Mouse (Mus musculus) c-Kit-positive CD71-negative TER-119-negative erythroid progenitor cells, embryonic 14.5 days (primary cell): ENCODE data around the gene Mov10l1.

Source experiments
- DNase-seq: peaks from one replicate; pipeline ENCODE4 v3.0.0-alpha.2; 2013; ENCODE audit warnings: low read depth

The Mov10l1 gene

GRCm38 (mm10) chr15:89075478-89076147 lies 92.9 kb downstream of the Mov10l1 start:
- peak; percentile 74 for DNase-seq

GRCm38 (mm10) chr15:89076156-89076731 lies 93.5 kb downstream of the Mov10l1 start:
- DNase-seq, result no peak

- peak; percentile 55 for DNase-seq
These were observed 95.6 kb downstream of the Mov10l1 start for GRCm38 (mm10) chr15:89078208-89078836.

- no peak for DNase-seq
These were observed 101.2 kb downstream of the Mov10l1 start for GRCm38 (mm10) chr15:89083906-89084305.

- no peak for DNase-seq
These were observed 102.1 kb downstream of the Mov10l1 start for GRCm38 (mm10) chr15:89084826-89085225.

GRCm38 (mm10) chr15:89088607-89089247 lies 106.0 kb downstream of the Mov10l1 start, which contains the start of gene Selenoo:
Selenoo (plus strand) TSS chr15:89089084.
- peak; percentile 80 for DNase-seq

- DNase-seq, result no peak
These were observed 106.7 kb downstream of the Mov10l1 start for GRCm38 (mm10) chr15:89089248-89090051.

- no peak for DNase-seq
These were observed 108.0 kb downstream of the Mov10l1 start for GRCm38 (mm10) chr15:89090662-89091061.

- DNase-seq, result no peak
These were observed 109.5 kb downstream of the Mov10l1 start for GRCm38 (mm10) chr15:89092181-89092580.

- DNase-seq, result no peak
These were observed 114.7 kb downstream of the Mov10l1 start for GRCm38 (mm10) chr15:89097450-89097849.

GRCm38 (mm10) chr15:89098616-89099015 lies 115.9 kb downstream of the Mov10l1 start:
- no peak for DNase-seq

GRCm38 (mm10) chr15:89100823-89101222 lies 118.1 kb downstream of the Mov10l1 start:
- no peak for DNase-seq

GRCm38 (mm10) chr15:89102646-89103045 lies 119.9 kb downstream of the Mov10l1 start:
- DNase-seq, result no peak

- DNase-seq, result no peak
These were observed 121.2 kb downstream of the Mov10l1 start for GRCm38 (mm10) chr15:89103921-89104320.

GRCm38 (mm10) chr15:89104425-89104824 lies 121.7 kb downstream of the Mov10l1 start:
- DNase-seq, result no peak
